Mouse (Mus musculus): ENCODE data around the gene March7. TPM values are rescaled to one million over a fixed set of nuclear protein-coding genes. Genes with fewer than 3 reads are reported as not detected.

March7 gene
- polyA plus RNA-seq, 1 experiment, result 10.7 TPM

DNA sequence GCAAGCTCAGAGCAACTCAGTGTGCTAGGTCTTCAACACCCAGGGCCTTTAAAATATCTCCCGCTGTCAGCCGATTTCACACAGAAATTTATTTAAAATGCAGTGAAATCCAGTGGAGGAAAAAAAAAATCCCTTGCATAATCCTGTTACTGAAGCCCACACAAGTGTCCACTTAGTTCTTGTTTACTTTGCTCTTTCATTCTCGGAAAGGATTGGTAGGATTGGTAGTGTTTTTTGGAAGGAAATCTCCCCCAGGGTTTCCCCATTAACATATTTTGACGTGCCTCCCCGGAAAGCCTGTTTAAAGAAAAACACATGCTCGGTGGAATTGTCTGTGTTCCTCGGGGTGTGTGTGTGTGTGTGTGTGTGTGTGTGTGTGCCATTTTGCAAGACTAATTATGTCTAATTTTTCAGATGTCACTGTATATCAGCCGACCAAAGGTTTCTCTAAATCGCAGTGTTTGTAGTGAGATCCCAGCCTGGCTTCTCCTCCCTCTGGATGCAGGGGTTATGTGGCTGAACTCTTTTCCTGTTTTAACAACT lies 73.6 kb downstream of the March7 start:
- TF ChIP-seq CTCF (conservative IDR thresholded peaks at IDR 0.05; ENCODE audit: insufficient read depth, insufficient read length, low read depth, low read length), result no peak
- TF ChIP-seq POLR2A (IDR thresholded peaks at IDR 0.05; ENCODE audit: low read depth, low read length), result no peak
- peak; percentile 45 for DNase-seq
- Histone ChIP-seq H3K4me3 (ENCODE audit: insufficient read depth, low read depth, low read length) (peak overlapping the region; percentile 81), H3K27me3 (replicated peaks; ENCODE audit: control insufficient read depth, insufficient read depth, low read length) (no peaks in the 10 kb centered on the region), H3K36me3 (ENCODE audit: control insufficient read depth, insufficient read depth, low read length) (no peaks in the 10 kb centered on the region), H3K4me1 (ENCODE audit: control insufficient read depth, insufficient read depth, low read length) (no peaks in the 10 kb centered on the region; the same call in 1 of the 2 replicates), H3K27ac (ENCODE audit: insufficient read depth, low read depth, low read length) (no peak overlapping the region; the same call in 1 of the 2 replicates)
- 13% methylated on average over 9 of the region's 9 CpGs for WGBS

DNA sequence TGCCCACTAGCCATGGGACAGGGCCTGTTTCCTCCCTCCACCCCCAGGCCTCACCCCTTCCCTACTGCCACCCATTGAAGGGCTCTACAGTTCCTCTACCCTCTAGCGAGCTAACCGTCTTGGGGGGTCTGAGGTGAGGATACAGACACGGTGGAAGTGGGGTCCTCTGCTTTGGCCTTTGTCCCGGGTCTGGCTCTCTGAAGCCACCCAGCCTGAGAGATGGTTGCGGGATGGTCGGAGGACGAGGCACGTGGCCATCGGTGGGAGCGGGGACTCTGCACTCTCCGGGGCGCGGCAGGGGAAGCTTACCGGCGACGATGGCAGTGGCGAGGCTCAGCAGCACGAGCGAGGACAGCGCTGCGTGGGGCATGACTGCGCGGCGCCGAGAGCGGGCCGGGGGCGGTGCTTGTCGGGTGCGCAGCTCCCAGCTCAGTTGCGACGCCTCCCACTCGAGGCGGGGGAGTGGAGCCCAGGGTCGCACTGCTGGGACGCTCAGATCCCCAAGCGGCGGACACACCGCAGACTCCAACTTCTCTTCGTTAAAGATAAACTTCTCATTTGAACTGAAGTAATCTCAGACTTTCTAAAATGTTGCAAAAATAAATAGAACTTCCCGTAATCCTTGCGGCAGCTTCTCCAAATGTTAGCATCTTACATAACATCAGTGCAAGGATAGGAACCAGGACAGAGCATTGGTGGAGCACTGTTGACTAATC lies 74.2 kb downstream of the March7 start:
- no peak for TF ChIP-seq POLR2A (IDR thresholded peaks at IDR 0.05; ENCODE audit: low read depth, low read length)
- no peak for TF ChIP-seq CTCF (conservative IDR thresholded peaks at IDR 0.05; ENCODE audit: insufficient read depth, insufficient read length, low read depth, low read length)
- H3K4me3 ChIP-seq (ENCODE audit: insufficient read depth, low read depth, low read length), result peak overlapping the region; percentile 81
- peak; percentile 84 for DNase-seq
- H3K4me1 ChIP-seq (ENCODE audit: control insufficient read depth, insufficient read depth, low read length), result no peaks in the 10 kb centered on the region; the same call in 1 of the 2 replicates
- no peaks in the 10 kb centered on the region for H3K36me3 ChIP-seq (ENCODE audit: control insufficient read depth, insufficient read depth, low read length)
- WGBS, result under 1% methylated on average over 42 of the region's 42 CpGs
- H3K27ac ChIP-seq (ENCODE audit: insufficient read depth, low read depth, low read length), result peak overlapping the region; percentile 71
- H3K27me3 ChIP-seq (replicated peaks; ENCODE audit: control insufficient read depth, insufficient read depth, low read length), result no peaks in the 10 kb centered on the region

DNA sequence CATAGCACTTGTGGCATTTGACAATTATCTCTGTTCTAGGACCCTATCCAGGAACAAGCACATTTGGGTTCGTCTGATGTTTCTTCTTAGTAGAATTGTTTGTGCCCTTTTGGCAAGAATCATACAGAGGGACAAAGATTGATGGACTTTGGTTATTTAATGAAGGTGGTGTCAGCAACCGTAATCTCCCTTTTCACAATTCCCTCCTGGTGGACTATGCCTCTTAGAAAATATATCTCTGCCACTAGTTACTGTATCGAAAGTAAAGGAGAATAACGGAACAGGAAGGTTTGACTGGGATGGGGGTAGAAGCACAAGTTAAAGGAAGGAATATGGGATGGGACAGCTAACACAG lies 74.8 kb downstream of the March7 start, which contains the start of gene Cd302:
Cd302 (minus strand) TSS at position 22 of the 355 bp plus-strand sequence.
- peak; percentile 68 for DNase-seq
- peak within 1 kb of the TSS; percentile 71 for H3K27ac ChIP-seq (ENCODE audit: insufficient read depth, low read depth, low read length)

DNA sequence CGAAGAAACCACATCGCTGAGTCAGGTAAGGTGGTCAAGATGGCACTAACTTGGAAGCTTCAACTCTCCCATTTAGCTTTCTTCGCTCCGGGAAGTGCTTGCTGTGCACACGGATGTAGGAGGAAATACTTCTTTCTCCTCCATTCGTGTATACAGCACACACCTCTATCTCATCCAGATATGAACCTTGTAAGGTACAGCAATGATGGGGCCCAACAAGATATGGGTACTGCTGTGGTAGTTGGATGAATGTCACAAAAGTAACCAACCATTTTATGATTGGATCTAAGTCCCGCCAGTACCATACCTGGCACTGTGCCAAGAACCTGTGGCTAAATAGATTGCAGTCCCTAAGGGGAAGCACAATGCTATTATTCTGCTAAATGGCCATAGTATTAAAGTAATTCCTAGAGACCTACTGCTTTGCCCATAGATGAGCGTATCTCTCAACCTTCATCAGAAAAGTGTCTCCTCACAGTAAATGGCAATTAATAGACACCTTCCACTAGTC lies 75.5 kb downstream of the March7 start:
- TF ChIP-seq CTCF (conservative IDR thresholded peaks at IDR 0.05; ENCODE audit: insufficient read depth, insufficient read length, low read depth, low read length), result no peak
- TF ChIP-seq POLR2A (IDR thresholded peaks at IDR 0.05; ENCODE audit: low read depth, low read length), result no peak
- no peak for DNase-seq
- Histone ChIP-seq H3K27me3 (replicated peaks; ENCODE audit: control insufficient read depth, insufficient read depth, low read length) (no peaks in the 10 kb centered on the region), H3K36me3 (ENCODE audit: control insufficient read depth, insufficient read depth, low read length) (no peaks in the 10 kb centered on the region), H3K27ac (ENCODE audit: insufficient read depth, low read depth, low read length) (no peak overlapping the region), H3K4me1 (ENCODE audit: control insufficient read depth, insufficient read depth, low read length) (no peaks in the 10 kb centered on the region; the same call in 1 of the 2 replicates), H3K4me3 (ENCODE audit: insufficient read depth, low read depth, low read length) (no peak overlapping the region)
- WGBS, result 84% methylated on average over 8 of the region's 8 CpGs

More for the DNA sequence above, 74.8 kb downstream of the March7 start, which contains the start of gene Cd302:
- WGBS, result 29% methylated on average over 4 of the region's 4 CpGs
- Histone ChIP-seq H3K4me3 (ENCODE audit: insufficient read depth, low read depth, low read length) (peak within 1 kb of the TSS; percentile 81), H3K36me3 (ENCODE audit: control insufficient read depth, insufficient read depth, low read length) (no peaks in the 10 kb centered on the region), H3K27me3 (replicated peaks; ENCODE audit: control insufficient read depth, insufficient read depth, low read length) (no peaks in the 10 kb centered on the region), H3K4me1 (ENCODE audit: control insufficient read depth, insufficient read depth, low read length) (no peaks in the 10 kb centered on the region; the same call in 1 of the 2 replicates)
- no peak for TF ChIP-seq CTCF (conservative IDR thresholded peaks at IDR 0.05; ENCODE audit: insufficient read depth, insufficient read length, low read depth, low read length)
- no peak for TF ChIP-seq POLR2A (IDR thresholded peaks at IDR 0.05; ENCODE audit: low read depth, low read length)

DNA sequence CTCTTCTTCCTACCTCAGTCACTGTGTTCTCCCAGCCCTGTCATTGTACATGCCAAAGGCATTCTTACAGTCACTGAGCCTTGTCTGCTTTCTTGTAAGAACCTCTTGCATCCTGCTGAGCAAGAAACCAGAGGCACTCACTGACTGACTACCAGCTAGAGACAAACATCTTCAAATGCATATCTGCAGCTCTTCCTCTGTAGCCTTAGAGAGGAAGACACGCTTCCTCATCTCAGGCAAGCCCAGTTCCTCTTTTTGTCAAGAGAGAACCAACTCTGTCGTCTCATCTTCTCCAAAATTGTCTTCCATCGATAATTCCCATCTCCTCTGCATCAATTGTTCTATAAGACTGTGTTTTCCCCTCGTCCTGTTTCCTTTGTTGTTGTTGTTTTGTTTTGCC lies 78.9 kb downstream of the March7 start:
- Histone ChIP-seq H3K4me1 (ENCODE audit: control insufficient read depth, insufficient read depth, low read length) (no peaks in the 10 kb centered on the region; the same call in 1 of the 2 replicates), H3K36me3 (ENCODE audit: control insufficient read depth, insufficient read depth, low read length) (no peaks in the 10 kb centered on the region), H3K27me3 (replicated peaks; ENCODE audit: control insufficient read depth, insufficient read depth, low read length) (no peaks in the 10 kb centered on the region), H3K4me3 (ENCODE audit: insufficient read depth, low read depth, low read length) (no peak overlapping the region), H3K27ac (ENCODE audit: insufficient read depth, low read depth, low read length) (no peak overlapping the region; the same call in 1 of the 2 replicates)
- 74% methylated on average over 4 of the region's 4 CpGs for WGBS
- TF ChIP-seq POLR2A (IDR thresholded peaks at IDR 0.05; ENCODE audit: low read depth, low read length) (no peak), CTCF (conservative IDR thresholded peaks at IDR 0.05; ENCODE audit: insufficient read depth, insufficient read length, low read depth, low read length) (no peak)
- no peak for DNase-seq

DNA sequence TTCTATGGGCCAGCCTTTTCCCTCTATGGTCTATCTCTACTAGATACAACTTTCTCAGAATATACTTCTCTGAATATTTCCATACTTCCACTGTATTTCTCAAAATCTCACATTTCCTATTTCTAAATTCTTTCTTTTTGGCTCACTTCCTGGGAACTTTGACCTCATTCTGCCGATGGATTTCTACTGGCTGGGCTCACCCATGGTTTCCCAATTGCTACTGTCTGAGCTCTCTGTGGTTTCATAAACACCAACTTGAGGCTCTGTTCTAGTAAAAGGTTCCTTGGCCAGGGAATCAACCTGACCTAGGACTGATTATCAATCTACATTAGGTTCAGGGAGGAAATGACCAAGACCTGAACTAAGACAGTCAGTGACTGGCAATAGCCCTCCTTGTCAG lies 79.8 kb downstream of the March7 start:
- no peak overlapping the region for H3K4me3 ChIP-seq (ENCODE audit: insufficient read depth, low read depth, low read length)
- H3K4me1 ChIP-seq (ENCODE audit: control insufficient read depth, insufficient read depth, low read length), result no peaks in the 10 kb centered on the region; the same call in 1 of the 2 replicates
- no peaks in the 10 kb centered on the region for H3K27me3 ChIP-seq (replicated peaks; ENCODE audit: control insufficient read depth, insufficient read depth, low read length)
- WGBS, result 16% methylated on average over 1 of the region's 1 CpGs
- DNase-seq, result no peak
- no peak overlapping the region for H3K27ac ChIP-seq (ENCODE audit: insufficient read depth, low read depth, low read length)
- no peaks in the 10 kb centered on the region for H3K36me3 ChIP-seq (ENCODE audit: control insufficient read depth, insufficient read depth, low read length)
- TF ChIP-seq CTCF (conservative IDR thresholded peaks at IDR 0.05; ENCODE audit: insufficient read depth, insufficient read length, low read depth, low read length) (no peak), POLR2A (IDR thresholded peaks at IDR 0.05; ENCODE audit: low read depth, low read length) (no peak)

DNA sequence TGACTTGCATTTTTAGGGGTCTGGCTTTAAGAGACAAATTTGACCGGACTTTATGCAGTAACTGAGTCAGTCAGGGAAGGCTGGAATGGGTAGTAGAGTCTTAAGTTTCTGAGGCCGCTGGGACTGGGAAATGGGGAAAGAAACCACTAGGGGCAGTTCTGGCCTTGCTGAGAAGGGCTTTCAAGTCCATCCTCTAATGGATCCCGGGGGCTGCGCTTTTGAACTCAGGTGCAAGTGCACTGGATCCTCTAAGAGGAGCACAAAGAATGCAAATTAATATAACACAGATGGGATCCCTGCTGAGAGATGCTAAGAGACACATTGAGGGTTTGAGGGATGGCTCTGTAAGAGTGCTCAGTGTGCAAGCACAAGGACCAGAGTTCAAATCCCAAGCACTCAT lies 81.7 kb downstream of the March7 start:
- Histone ChIP-seq H3K27me3 (replicated peaks; ENCODE audit: control insufficient read depth, insufficient read depth, low read length) (no peaks in the 10 kb centered on the region), H3K27ac (ENCODE audit: insufficient read depth, low read depth, low read length) (no peak overlapping the region), H3K36me3 (ENCODE audit: control insufficient read depth, insufficient read depth, low read length) (no peaks in the 10 kb centered on the region), H3K4me1 (ENCODE audit: control insufficient read depth, insufficient read depth, low read length) (no peaks in the 10 kb centered on the region; the same call in 1 of the 2 replicates), H3K4me3 (ENCODE audit: insufficient read depth, low read depth, low read length) (no peak overlapping the region)
- 88% methylated on average over 4 of the region's 4 CpGs for WGBS
- DNase-seq, result no peak
- no peak for TF ChIP-seq CTCF (conservative IDR thresholded peaks at IDR 0.05; ENCODE audit: insufficient read depth, insufficient read length, low read depth, low read length)
- no peak for TF ChIP-seq POLR2A (IDR thresholded peaks at IDR 0.05; ENCODE audit: low read depth, low read length)
